Mouse (Mus musculus) forebrain, embryonic 11.5 days (tissue): Measurements from ENCODE around the gene Sox6. TPM values are rescaled to one million over a fixed set of nuclear protein-coding genes. Genes with fewer than 3 reads are reported as not detected.

Experiments
- ATAC-seq: fragments of 200-750 bp; cut with Nextera tagmentation; replicated peaks from 2 replicates; pipeline ENCODE4 v1.8.0; 2017; ENCODE audit warnings: moderate TSS enrichment; ENCODE audit not compliant: low FRiP score
- DNase-seq: peaks from one replicate; pipeline ENCODE4 v3.0.0-alpha.2; 2017; ENCODE audit warnings: low spot score
- H3K27ac ChIP-seq: fragments of 300-500 bp; sonication (generic); 2 replicates; pipeline ENCODE4 v1.5.1; 2014; ENCODE audit warnings: low read depth, low read length
- H3K27me3 ChIP-seq: fragments of 300-500 bp; sonication (generic); 2 replicates; pipeline ENCODE4 v1.6.1; 2014; ENCODE audit warnings: mild to moderate bottlenecking, low read length, mixed read lengths; ENCODE audit not compliant: control insufficient read depth, insufficient read depth
- H3K36me3 ChIP-seq: fragments of 300-500 bp; sonication (generic); 2 replicates; pipeline ENCODE4 v1.6.1; 2014; ENCODE audit warnings: mild to moderate bottlenecking, low read length, moderate library complexity, mixed read lengths; ENCODE audit not compliant: control insufficient read depth, insufficient read depth
- H3K4me1 ChIP-seq: fragments of 300-500 bp; sonication (generic); replicated peaks from 2 replicates; pipeline ENCODE4 v1.6.1; 2014; ENCODE audit warnings: low read length, mixed read lengths; ENCODE audit not compliant: control insufficient read depth, insufficient read depth
- H3K4me2 ChIP-seq: fragments of 300-500 bp; sonication (generic); 2 replicates; pipeline ENCODE4 v1.6.1; 2014; ENCODE audit warnings: low read depth, mild to moderate bottlenecking, low read length, moderate library complexity, mixed read lengths; ENCODE audit not compliant: severe bottlenecking
- H3K4me3 ChIP-seq: fragments of 300-500 bp; sonication (generic); 2 replicates; pipeline ENCODE4 v1.5.1; 2014; ENCODE audit warnings: low read depth, low read length
- H3K9ac ChIP-seq: fragments of 300-500 bp; sonication (generic); 2 replicates; pipeline ENCODE4 v1.6.1; 2014; ENCODE audit warnings: low read length
- H3K9me3 ChIP-seq: fragments of 300-500 bp; sonication (generic); 2 replicates; pipeline ENCODE4 v1.6.1; 2016; ENCODE audit warnings: low read length, mixed read lengths; ENCODE audit not compliant: control insufficient read depth
- WGBS: fragments of 180-500 bp; shearing (Covaris S2); extraction: QIAGEN DNeasy Blood & Tissue Kit; methylation state at CpG from one replicate; pipeline ENCODE4 v1.1.7; 2014; 5-methylcytosine and 5-hydroxymethylcytosine counted together
- polyA plus RNA-seq: library from polyadenylated mRNA; unstranded; fragments of >200 nt; fragmentation: Nextera tagmentation; extraction: Ambion mirVana; gene quantifications from 2 replicates; pipeline ENCODE4 v1.2.1, GENCODE M21; 2014

Gene Sox6
- polyA plus RNA-seq, 1 experiment from 2014 or later = 154 TPM

DNA sequence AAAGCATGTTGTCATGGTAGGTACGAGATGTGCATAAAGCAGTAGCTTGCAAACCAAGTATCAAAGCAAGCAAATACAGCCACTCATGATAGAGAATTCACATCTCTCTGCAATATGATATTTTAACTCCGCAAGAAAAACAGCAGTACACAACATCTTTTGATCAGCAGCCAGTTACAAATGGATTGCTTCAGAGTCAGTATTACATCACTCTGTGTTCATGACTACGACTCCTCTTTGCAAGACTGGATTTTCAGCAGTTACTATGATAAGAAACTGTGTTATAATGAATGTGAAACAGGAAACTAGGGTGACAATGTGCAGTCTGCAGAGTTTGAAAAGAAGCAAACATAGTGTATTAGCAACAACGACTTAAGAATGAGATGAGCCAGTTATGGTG, 71.4 kb downstream of the Sox6 start:
- Histone ChIP-seq H3K4me1 (no peaks in the 10 kb centered on the region), H3K27me3 (no peaks in the 10 kb centered on the region), H3K9ac (no peak overlapping the region), H3K27ac (no peak overlapping the region), H3K4me2 (no peak overlapping the region), H3K9me3 (no peaks in the 10 kb centered on the region), H3K4me3 (no peak overlapping the region), H3K36me3 (no peaks in the 10 kb centered on the region)
- ATAC-seq (no peak), DNase-seq (no peak)
- WGBS = 91% methylated on average over 4 of the region's 4 CpGs

DNA sequence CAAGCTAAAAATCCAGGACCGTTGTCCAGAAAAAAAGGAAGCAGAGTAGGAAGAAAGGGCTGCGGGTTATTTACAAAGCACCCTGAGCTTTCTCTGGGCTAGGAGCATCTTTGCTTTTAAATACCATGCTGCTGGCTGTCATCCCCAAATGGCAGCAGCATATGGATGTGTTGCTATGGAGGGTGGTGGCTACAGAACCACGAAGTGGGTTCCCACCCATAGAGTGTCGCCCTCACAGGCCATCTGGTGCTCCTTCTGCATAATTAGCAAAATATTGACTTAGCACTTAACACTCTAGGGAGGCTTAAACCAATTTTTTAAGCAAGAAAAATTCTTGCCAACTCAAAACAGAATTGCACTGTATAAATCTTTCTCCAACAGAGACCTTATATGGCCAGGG, 72.4 kb downstream of the Sox6 start:
- H3K36me3 ChIP-seq = no peaks in the 10 kb centered on the region
- ATAC-seq (no peak), DNase-seq (no peak)
- WGBS = 68% methylated on average over 4 of the region's 4 CpGs
- H3K27ac ChIP-seq = no peak overlapping the region
- H3K9me3 ChIP-seq = no peaks in the 10 kb centered on the region
- H3K4me1 ChIP-seq = no peaks in the 10 kb centered on the region
- H3K27me3 ChIP-seq = no peaks in the 10 kb centered on the region
- no peak overlapping the region for H3K9ac ChIP-seq
- H3K4me2 ChIP-seq = no peak overlapping the region
- no peak overlapping the region for H3K4me3 ChIP-seq

GRCm38 (mm10) chr7:115953046-115953445, 85.5 kb downstream of the Sox6 start:
- Histone ChIP-seq H3K4me1 (no peaks in the 10 kb centered on the region), H3K4me2 (no peak overlapping the region), H3K9me3 (no peaks in the 10 kb centered on the region), H3K4me3 (no peak overlapping the region), H3K27me3 (no peaks in the 10 kb centered on the region), H3K9ac (no peak overlapping the region), H3K27ac (no peak overlapping the region), H3K36me3 (no peaks in the 10 kb centered on the region)
- WGBS = 87% methylated on average over 3 of the region's 3 CpGs
- no peak for ATAC-seq
- no peak for DNase-seq

- Histone ChIP-seq H3K36me3 (no peaks in the 10 kb centered on the region), H3K9me3 (no peaks in the 10 kb centered on the region), H3K9ac (no peak overlapping the region), H3K4me1 (no peaks in the 10 kb centered on the region), H3K4me2 (no peak overlapping the region), H3K4me3 (no peak overlapping the region), H3K27me3 (no peaks in the 10 kb centered on the region), H3K27ac (no peak overlapping the region)
- 75% methylated on average over 3 of the region's 3 CpGs for WGBS
- ATAC-seq (no peak), DNase-seq (no peak)
These were observed 86.4 kb downstream of the Sox6 start for GRCm38 (mm10) chr7:115952235-115952634.

GRCm38 (mm10) chr7:115951689-115952088, 86.9 kb downstream of the Sox6 start:
- Histone ChIP-seq H3K9me3 (no peaks in the 10 kb centered on the region), H3K4me3 (no peak overlapping the region), H3K36me3 (no peaks in the 10 kb centered on the region), H3K27ac (no peak overlapping the region), H3K27me3 (no peaks in the 10 kb centered on the region), H3K4me2 (no peak overlapping the region), H3K9ac (no peak overlapping the region), H3K4me1 (no peaks in the 10 kb centered on the region)
- WGBS = 85% methylated on average over 4 of the region's 4 CpGs
- DNase-seq (no peak), ATAC-seq (no peak)

GRCm38 (mm10) chr7:115947916-115948315, 90.7 kb downstream of the Sox6 start:
- no peak overlapping the region for H3K9ac ChIP-seq
- ATAC-seq (no peak), DNase-seq (no peak)
- no peaks in the 10 kb centered on the region for H3K9me3 ChIP-seq
- no peak overlapping the region for H3K27ac ChIP-seq
- no peaks in the 10 kb centered on the region for H3K27me3 ChIP-seq
- WGBS = 63% methylated on average over 2 of the region's 2 CpGs
- H3K4me2 ChIP-seq = no peak overlapping the region
- H3K4me3 ChIP-seq = no peak overlapping the region
- H3K36me3 ChIP-seq = no peaks in the 10 kb centered on the region; the same call in 1 of the 2 replicates
- H3K4me1 ChIP-seq = no peaks in the 10 kb centered on the region; the same call in 1 of the 2 replicates

GRCm38 (mm10) chr7:115946559-115946958, 92.0 kb downstream of the Sox6 start:
- no peak overlapping the region for H3K4me2 ChIP-seq
- H3K4me3 ChIP-seq = no peak overlapping the region
- H3K4me1 ChIP-seq = no peaks in the 10 kb centered on the region; the same call in 1 of the 2 replicates
- no peaks in the 10 kb centered on the region for H3K27me3 ChIP-seq
- DNase-seq (no peak), ATAC-seq (no peak)
- no peak overlapping the region for H3K9ac ChIP-seq
- no peaks in the 10 kb centered on the region for H3K9me3 ChIP-seq
- no peak overlapping the region for H3K27ac ChIP-seq
- H3K36me3 ChIP-seq = no peaks in the 10 kb centered on the region; the same call in 1 of the 2 replicates
- 95% methylated on average over 12 of the region's 12 CpGs for WGBS

GRCm38 (mm10) chr7:115945516-115945915, 93.1 kb downstream of the Sox6 start:
- Histone ChIP-seq H3K4me2 (no peak overlapping the region), H3K4me1 (no peaks in the 10 kb centered on the region; the same call in 1 of the 2 replicates), H3K9me3 (no peaks in the 10 kb centered on the region), H3K36me3 (no peaks in the 10 kb centered on the region; the same call in 1 of the 2 replicates), H3K27ac (no peak overlapping the region), H3K4me3 (no peak overlapping the region), H3K9ac (no peak overlapping the region), H3K27me3 (no peaks in the 10 kb centered on the region)
- DNase-seq (no peak), ATAC-seq (no peak)
- 75% methylated on average over 4 of the region's 4 CpGs for WGBS

GRCm38 (mm10) chr7:115944250-115944649, 94.3 kb downstream of the Sox6 start:
- H3K4me3 ChIP-seq = no peak overlapping the region
- H3K9me3 ChIP-seq = no peaks in the 10 kb centered on the region
- H3K36me3 ChIP-seq = no peaks in the 10 kb centered on the region; the same call in 1 of the 2 replicates
- ATAC-seq = no peak
- no peak overlapping the region for H3K27ac ChIP-seq
- H3K27me3 ChIP-seq = no peaks in the 10 kb centered on the region
- no peak overlapping the region for H3K9ac ChIP-seq
- H3K4me2 ChIP-seq = no peak overlapping the region
- H3K4me1 ChIP-seq = no peaks in the 10 kb centered on the region; the same call in 1 of the 2 replicates
- no peak for DNase-seq
- WGBS = 61% methylated on average over 5 of the region's 5 CpGs
